Mouse (Mus musculus) T-helper 17 cell (primary cell): ENCODE results near the gene Tbc1d2b.

ENCODE experiments used
- in situ Hi-C, 2 experiments: fragments of 300-600 bp; cut with MboI, MseI; formaldehyde crosslinking; loops; 1 replicate in 1 of 2; 2 replicates in 1 of 2; pipeline ENCODE4 v1.15.1; 2025; ENCODE audit warnings: high pct_unique_total_duplicates in 2 of 2

Tbc1d2b gene

GRCm38 (mm10) chr9:90270193-90270943 lies at the start of gene Tbc1d2b:
Gene Tbc1d2b (minus strand): TSS chr9:90270804.
- in situ Hi-C loops: loop anchor here in 1 of 2 experiments (25.0 kb wide), 1 partner anchor 1058 kb away; the partner anchor contains the start of gene Mthfs

- in situ Hi-C loops: no loop called here
These were observed 45.7 kb upstream of the Tbc1d2b start for GRCm38 (mm10) chr9:90316300-90316699.

GRCm38 (mm10) chr9:90315662-90316061 lies 45.1 kb upstream of the Tbc1d2b start:
- in situ Hi-C loops: no loop called here

- in situ Hi-C loops: no loop called here
These were observed 33.6 kb upstream of the Tbc1d2b start for GRCm38 (mm10) chr9:90304254-90304653.

- in situ Hi-C loops: no loop called here
These were observed 32.7 kb upstream of the Tbc1d2b start for GRCm38 (mm10) chr9:90303101-90303835.

- in situ Hi-C loops: no loop called here
These were observed 32.1 kb upstream of the Tbc1d2b start for GRCm38 (mm10) chr9:90302670-90303069.

GRCm38 (mm10) chr9:90301081-90301688 lies 30.6 kb upstream of the Tbc1d2b start:
- in situ Hi-C loops: no loop called here

GRCm38 (mm10) chr9:90297637-90298036 lies 27.0 kb upstream of the Tbc1d2b start:
- in situ Hi-C loops: no loop called here

- in situ Hi-C loops: no loop called here
These were observed 23.2 kb upstream of the Tbc1d2b start for GRCm38 (mm10) chr9:90293641-90294398.

GRCm38 (mm10) chr9:90278397-90278796 lies 7.8 kb upstream of the Tbc1d2b start:
- in situ Hi-C loops: no loop called here

GRCm38 (mm10) chr9:90277884-90278283 lies 7.3 kb upstream of the Tbc1d2b start:
- in situ Hi-C loops: no loop called here

GRCm38 (mm10) chr9:90276779-90277178 lies 6.2 kb upstream of the Tbc1d2b start:
- in situ Hi-C loops: no loop called here

- in situ Hi-C loops: no loop called here
These were observed 5.3 kb upstream of the Tbc1d2b start for GRCm38 (mm10) chr9:90275906-90276305.

GRCm38 (mm10) chr9:90275500-90275899 lies 4.9 kb upstream of the Tbc1d2b start:
- in situ Hi-C loops: no loop called here

- in situ Hi-C loops: loop anchor here in 1 of 2 experiments (25.0 kb wide), 1 partner anchor 1062 kb away; the partner anchor contains the start of gene Mthfs
These were observed 3.9 kb upstream of the Tbc1d2b start for GRCm38 (mm10) chr9:90274516-90274915.

- in situ Hi-C loops: loop anchor here in 1 of 2 experiments (25.0 kb wide), 1 partner anchor 1060 kb away; the partner anchor contains the start of gene Mthfs
These were observed 1.7 kb upstream of the Tbc1d2b start for GRCm38 (mm10) chr9:90272346-90272745.

GRCm38 (mm10) chr9:90271541-90272090 lies 1.0 kb upstream of the Tbc1d2b start:
- in situ Hi-C loops: loop anchor here in 1 of 2 experiments (25.0 kb wide), 1 partner anchor 1059 kb away; the partner anchor contains the start of gene Mthfs

- in situ Hi-C loops: loop anchor here in 1 of 2 experiments (25.0 kb wide), 1 partner anchor 1059 kb away; the partner anchor contains the start of gene Mthfs
These were observed 316 bp upstream of the Tbc1d2b start for GRCm38 (mm10) chr9:90270944-90271295.

- in situ Hi-C loops: loop anchor here in 1 of 2 experiments (25.0 kb wide), 1 partner anchor 1057 kb away; the partner anchor contains the start of gene Mthfs
These were observed 1.5 kb downstream of the Tbc1d2b start for GRCm38 (mm10) chr9:90269011-90269681.

GRCm38 (mm10) chr9:90266926-90267325 lies 3.7 kb downstream of the Tbc1d2b start:
- in situ Hi-C loops: loop anchor here in 1 of 2 experiments (25.0 kb wide), 1 partner anchor 1055 kb away; the partner anchor contains the start of gene Mthfs
